Mouse (Mus musculus): ENCODE measurements around the gene Bmp6. TPM values are rescaled to one million over a fixed set of nuclear protein-coding genes. Genes with fewer than 3 reads are reported as not detected.
A peak's percentile ranks its signal among the peaks of the same experiment; 100 is the strongest.

Bmp6 gene
- 6.3 and 8.2 TPM in 2 replicates for polyA plus RNA-seq (2012; ENCODE audit: insufficient read depth, insufficient read length, missing spikeins)

DNA sequence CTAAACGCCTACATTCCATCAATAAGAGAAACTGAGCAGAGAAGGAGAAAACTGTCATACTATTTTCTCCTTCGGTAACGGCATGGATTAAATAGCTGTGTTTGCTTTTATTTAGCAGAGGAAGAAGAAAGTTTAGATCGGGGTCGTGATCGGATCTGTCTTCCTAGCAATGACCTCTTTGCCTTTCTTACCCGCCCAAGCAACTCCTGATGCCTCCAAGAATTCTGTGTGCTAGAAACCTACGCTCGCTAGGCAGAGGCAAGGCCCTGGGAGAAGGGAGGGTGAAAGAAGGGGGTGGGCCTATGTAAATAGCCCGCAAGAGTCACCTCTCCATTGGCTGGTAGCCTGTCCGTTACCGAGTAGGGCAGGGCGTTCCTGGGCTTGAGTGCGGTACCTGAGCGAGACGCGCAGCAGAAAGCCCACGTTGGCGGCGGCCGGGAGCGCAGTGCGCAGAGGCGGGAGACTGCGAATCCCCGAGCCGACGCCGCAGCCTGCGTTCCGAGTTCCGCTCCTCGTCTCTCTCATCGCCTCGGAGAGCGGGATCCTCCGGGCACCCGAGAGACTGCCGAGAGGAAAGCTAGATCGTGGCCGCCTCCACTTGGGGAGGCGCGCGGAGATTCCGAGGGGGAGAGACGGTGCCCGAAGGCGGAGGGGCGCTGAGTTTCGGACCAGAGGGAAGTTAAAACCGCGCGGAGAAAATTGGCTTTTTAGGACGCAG is at the start of gene Bmp6:
Bmp6 (plus strand) TSS at position 395 of the 718 bp plus-strand sequence.
- peak within 1 kb of the TSS; percentile 47 for H3K27ac ChIP-seq (replicated peaks; ENCODE audit: low read depth, low read length)
- H3K4me3 ChIP-seq (ENCODE audit: insufficient read depth, low read depth, low read length) = peak within 1 kb of the TSS; percentile 79
- peaks cover 4% of the 10 kb centered on the region; the same call in 1 of the 2 replicates for H3K4me1 ChIP-seq (ENCODE audit: control insufficient read depth, insufficient read depth, insufficient read length, low read length)

DNA sequence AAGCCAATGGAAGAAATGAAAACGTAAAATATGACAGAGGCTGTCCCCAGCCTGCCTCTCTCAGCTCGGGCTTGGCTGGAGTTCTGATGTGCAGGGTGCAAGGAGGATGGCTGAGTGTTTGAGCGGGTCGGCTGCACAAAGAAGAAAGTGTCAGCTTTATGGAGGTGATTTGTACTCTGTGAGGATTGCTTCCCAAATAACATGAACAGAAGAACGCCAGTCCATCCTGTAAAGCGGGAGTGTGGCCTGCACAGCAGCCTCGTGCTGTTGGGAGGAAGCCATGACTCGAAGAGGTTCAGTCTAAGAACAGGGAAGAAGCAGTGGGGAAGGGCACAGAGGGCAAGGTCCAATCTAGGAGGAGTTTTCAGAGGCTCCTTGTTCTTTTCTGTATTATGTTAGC is 48.7 kb upstream of the Bmp6 start:
- Histone ChIP-seq H3K27ac (replicated peaks; ENCODE audit: low read depth, low read length) (no peak overlapping the region), H3K4me1 (ENCODE audit: control insufficient read depth, insufficient read depth, insufficient read length, low read length) (peaks cover 2% of the 10 kb centered on the region; the same call in 1 of the 2 replicates)

DNA sequence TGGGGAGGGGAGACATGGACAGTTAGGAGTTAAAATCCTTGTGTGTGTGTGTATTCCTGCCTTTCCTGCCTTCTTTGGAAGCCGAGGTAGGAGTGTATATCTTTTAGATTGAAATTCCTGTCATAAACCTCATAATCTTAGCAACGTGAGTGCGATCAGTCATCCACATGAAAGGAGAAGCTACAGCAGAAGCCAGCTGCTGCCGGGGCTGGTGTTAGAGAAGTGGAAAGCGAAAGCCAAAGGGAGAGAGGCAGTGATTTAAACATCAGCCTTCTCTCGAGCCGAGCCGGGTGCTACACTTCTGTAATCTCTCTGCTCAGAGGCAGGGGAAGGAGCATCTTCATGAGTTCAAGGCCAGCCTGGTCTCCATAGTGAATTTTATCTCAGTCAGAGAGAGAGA is 48.3 kb upstream of the Bmp6 start:
- H3K4me3 ChIP-seq (ENCODE audit: insufficient read depth, low read depth, low read length) = no peak overlapping the region
- H3K4me1 ChIP-seq (ENCODE audit: control insufficient read depth, insufficient read depth, insufficient read length, low read length) = peaks cover 2% of the 10 kb centered on the region; the same call in 1 of the 2 replicates
- no peak overlapping the region for H3K27ac ChIP-seq (replicated peaks; ENCODE audit: low read depth, low read length)

More for the DNA sequence above, 48.7 kb upstream of the Bmp6 start:
- H3K4me3 ChIP-seq (ENCODE audit: insufficient read depth, low read depth, low read length) = no peak overlapping the region

DNA sequence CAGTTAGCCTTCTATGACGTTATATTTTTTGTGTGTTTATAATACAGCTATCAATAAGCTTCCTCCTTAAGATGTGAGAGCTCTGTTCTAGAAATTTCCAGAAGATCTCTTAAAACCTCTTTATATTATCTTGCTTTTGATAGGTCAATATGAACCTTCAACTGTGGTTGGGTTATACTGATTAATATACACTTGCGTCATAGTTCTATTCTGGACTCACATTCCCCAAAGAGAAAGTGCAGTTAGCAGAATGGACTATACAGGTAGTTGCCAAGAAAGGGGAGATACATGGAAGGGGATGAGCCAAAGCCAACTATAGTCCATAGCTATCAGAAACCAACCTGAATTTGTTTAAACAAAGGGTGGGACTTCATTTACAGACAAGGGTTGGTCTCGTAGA is 33.8 kb upstream of the Bmp6 start:
- Histone ChIP-seq H3K4me3 (ENCODE audit: insufficient read depth, low read depth, low read length) (no peak overlapping the region), H3K27ac (replicated peaks; ENCODE audit: low read depth, low read length) (no peak overlapping the region), H3K4me1 (ENCODE audit: control insufficient read depth, insufficient read depth, insufficient read length, low read length) (no peaks in the 10 kb centered on the region)

DNA sequence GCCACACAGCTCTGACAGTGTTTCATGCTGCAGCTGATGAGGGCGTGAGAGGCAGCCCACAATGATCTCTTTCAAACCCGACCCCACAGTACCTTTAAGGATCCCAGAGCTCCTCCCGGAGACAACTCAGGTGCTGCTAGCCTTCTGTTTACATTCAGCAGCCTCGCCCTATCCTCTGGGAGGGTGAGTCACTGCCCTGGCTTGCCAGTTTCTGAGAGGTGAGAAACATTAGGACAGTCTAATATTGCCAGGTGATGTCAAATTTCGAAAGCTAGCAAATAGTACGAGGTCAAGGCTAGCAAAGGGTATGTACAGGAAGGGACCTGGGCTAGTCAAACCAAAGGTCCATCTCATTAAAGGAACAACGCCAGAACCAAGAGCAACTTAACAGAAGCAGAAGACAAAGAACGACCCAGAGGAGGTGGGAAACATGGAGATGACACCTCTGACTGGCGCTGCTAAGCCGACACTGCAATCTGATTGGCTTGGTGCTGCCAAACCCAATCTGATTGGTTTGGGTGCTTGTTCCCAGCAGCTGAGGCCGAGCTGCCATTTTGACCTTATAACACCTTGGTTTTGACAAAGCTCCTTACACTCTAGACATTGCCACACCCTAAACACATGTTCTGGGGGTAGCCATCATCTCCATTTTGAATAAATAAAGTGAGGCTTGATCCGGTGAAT is 32.4 kb upstream of the Bmp6 start:
- Histone ChIP-seq H3K4me3 (ENCODE audit: insufficient read depth, low read depth, low read length) (no peak overlapping the region), H3K4me1 (ENCODE audit: control insufficient read depth, insufficient read depth, insufficient read length, low read length) (no peaks in the 10 kb centered on the region), H3K27ac (replicated peaks; ENCODE audit: low read depth, low read length) (no peak overlapping the region)

DNA sequence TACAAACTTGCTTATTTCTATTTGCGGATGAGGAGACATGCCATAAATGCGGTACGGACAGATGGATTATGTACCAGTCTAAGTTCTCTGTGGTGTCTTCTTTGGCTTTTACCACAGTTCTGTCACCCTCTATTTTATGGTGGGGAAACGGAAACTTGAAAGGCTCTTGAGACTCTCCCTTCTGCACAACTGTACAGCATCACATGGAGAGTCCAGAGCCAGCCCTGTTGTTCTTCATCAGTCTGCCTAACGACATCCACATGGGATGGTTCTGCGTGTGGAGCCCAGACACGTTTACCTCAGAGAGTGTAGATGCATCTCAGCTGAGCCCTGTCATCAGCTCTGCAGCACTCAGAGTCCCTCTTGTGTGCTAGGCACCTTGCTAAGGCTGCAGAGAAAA is 30.3 kb upstream of the Bmp6 start:
- no peak overlapping the region for H3K4me3 ChIP-seq (ENCODE audit: insufficient read depth, low read depth, low read length)
- no peak overlapping the region for H3K27ac ChIP-seq (replicated peaks; ENCODE audit: low read depth, low read length)
- H3K4me1 ChIP-seq (ENCODE audit: control insufficient read depth, insufficient read depth, insufficient read length, low read length) = no peaks in the 10 kb centered on the region

DNA sequence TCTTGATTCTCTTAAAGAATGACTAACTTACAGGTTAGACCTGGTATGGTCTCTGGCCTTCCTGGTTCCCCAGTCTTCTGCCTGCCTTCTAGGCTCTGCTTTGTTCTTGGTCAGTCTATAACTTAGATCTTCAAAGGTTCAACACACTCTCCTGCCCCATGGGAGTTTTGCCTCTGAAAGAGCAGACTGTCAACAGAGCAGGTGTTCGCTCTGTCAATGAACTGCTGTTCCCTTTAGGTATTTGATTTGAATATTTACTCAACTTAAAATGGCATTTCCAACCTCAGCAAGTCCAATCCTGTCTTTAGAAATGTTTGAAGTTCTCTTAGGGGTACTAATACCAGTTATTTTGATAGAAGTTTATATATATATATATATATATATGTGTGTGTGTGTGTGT is 26.5 kb upstream of the Bmp6 start:
- no peak overlapping the region for H3K4me3 ChIP-seq (ENCODE audit: insufficient read depth, low read depth, low read length)
- no peaks in the 10 kb centered on the region for H3K4me1 ChIP-seq (ENCODE audit: control insufficient read depth, insufficient read depth, insufficient read length, low read length)
- no peak overlapping the region for H3K27ac ChIP-seq (replicated peaks; ENCODE audit: low read depth, low read length)

DNA sequence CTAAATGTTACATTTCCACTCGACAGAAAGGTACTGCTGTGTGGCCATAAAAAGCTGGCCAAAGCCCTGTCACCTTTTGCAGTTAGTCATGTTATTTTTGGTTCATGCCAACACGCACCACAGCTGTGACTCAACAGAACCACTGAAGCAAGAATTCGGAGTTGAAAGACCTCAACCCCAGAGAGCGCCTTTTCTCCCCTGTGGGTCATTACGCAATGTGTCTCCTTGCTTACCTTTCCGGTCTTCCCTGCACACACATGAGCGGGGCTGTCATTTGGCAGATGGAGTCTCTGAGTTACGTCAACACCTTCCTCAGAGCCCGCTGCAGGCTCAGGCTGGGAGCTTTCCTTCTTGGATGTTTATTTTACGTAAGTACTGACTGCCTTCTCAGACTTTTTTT is 24.6 kb upstream of the Bmp6 start:
- Histone ChIP-seq H3K4me1 (ENCODE audit: control insufficient read depth, insufficient read depth, insufficient read length, low read length) (no peaks in the 10 kb centered on the region), H3K4me3 (ENCODE audit: insufficient read depth, low read depth, low read length) (no peak overlapping the region), H3K27ac (replicated peaks; ENCODE audit: low read depth, low read length) (no peak overlapping the region)

DNA sequence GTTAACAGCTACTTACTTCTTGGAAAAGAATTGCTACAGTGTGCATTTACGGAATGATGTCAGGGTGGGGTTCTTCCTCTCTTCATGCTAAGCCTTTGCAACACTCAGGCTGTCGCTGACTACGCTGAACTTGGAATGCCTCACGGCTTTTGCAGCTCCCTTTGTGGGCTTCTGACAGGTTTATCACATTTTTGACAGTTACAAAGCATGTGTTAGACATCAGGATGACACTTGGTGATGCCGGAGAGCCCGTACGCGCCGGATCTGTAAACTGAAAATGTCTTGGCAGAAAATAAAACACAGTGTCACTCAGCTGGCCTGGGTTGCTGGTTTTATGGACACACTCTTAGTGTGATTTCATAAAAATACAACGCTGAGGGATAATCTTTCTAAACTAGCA is 20.5 kb upstream of the Bmp6 start:
- H3K27ac ChIP-seq (replicated peaks; ENCODE audit: low read depth, low read length) = no peak overlapping the region

DNA sequence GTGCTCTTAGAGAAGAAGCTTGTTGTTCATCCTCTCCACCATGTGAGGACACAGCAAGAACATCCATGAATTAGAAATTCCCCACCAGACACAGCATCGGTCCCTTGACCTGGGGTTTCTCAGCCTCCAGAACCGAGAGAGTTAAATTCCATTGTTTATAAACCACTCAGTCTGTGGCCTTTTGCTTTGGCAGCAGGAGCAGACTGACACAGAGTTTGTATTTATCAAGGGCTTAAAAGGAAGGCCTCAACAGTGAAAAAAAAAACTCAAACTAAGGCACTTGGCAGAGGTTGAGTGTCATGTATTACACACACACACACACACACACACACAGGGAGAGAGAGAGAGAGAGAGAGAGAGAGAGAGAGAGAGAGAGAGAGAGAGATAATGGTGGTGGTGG is 17.5 kb upstream of the Bmp6 start:
- Histone ChIP-seq H3K27ac (replicated peaks; ENCODE audit: low read depth, low read length) (no peak overlapping the region), H3K4me1 (ENCODE audit: control insufficient read depth, insufficient read depth, insufficient read length, low read length) (no peaks in the 10 kb centered on the region), H3K4me3 (ENCODE audit: insufficient read depth, low read depth, low read length) (no peak overlapping the region)

More for the DNA sequence above, 20.5 kb upstream of the Bmp6 start:
- H3K4me1 ChIP-seq (ENCODE audit: control insufficient read depth, insufficient read depth, insufficient read length, low read length) = no peaks in the 10 kb centered on the region
- H3K4me3 ChIP-seq (ENCODE audit: insufficient read depth, low read depth, low read length) = no peak overlapping the region

DNA sequence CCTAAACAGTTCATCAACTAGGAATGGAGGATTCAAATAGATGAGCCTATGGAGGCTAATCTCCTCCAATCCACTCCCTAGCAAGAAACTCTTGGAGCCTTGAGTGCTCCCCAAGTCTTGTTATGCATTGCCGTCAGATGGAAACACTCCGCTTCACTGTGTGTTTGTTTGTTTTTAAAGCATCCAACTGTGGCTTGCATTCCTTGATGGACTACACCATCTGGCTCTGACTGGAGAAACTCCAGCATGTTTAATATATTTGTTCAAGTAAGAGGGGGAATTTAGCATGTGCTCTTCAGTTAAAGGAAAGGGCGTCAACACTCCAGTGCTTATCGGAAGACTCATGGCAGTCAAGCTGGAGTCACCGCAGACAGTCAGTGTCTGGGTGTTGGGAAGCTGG is 11.4 kb upstream of the Bmp6 start:
- no peak overlapping the region for H3K27ac ChIP-seq (replicated peaks; ENCODE audit: low read depth, low read length)
- no peak overlapping the region for H3K4me3 ChIP-seq (ENCODE audit: insufficient read depth, low read depth, low read length)
- no peaks in the 10 kb centered on the region for H3K4me1 ChIP-seq (ENCODE audit: control insufficient read depth, insufficient read depth, insufficient read length, low read length)

DNA sequence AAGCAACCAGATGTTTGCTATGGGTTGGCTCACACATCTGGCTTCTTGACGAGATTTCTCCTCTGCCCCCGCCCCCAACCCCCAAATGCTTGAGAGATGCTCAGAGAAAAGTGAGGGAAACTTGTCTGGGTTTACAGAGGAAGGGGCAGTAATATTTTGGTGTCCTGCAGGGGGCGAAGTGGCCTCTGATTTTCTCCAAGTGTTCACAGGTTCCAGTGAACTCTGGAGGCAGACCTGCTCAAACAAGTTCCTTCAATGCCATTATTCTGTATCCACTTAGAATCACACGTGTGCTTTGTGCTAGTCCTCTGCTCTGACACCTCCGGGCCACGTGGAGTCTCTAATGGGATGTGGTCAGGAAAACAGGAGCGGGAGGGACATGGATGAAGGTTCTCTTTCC is 2.3 kb upstream of the Bmp6 start:
- no peaks in the 10 kb centered on the region for H3K4me1 ChIP-seq (ENCODE audit: control insufficient read depth, insufficient read depth, insufficient read length, low read length)
- no peak overlapping the region for H3K27ac ChIP-seq (replicated peaks; ENCODE audit: low read depth, low read length)
- no peak overlapping the region for H3K4me3 ChIP-seq (ENCODE audit: insufficient read depth, low read depth, low read length)

DNA sequence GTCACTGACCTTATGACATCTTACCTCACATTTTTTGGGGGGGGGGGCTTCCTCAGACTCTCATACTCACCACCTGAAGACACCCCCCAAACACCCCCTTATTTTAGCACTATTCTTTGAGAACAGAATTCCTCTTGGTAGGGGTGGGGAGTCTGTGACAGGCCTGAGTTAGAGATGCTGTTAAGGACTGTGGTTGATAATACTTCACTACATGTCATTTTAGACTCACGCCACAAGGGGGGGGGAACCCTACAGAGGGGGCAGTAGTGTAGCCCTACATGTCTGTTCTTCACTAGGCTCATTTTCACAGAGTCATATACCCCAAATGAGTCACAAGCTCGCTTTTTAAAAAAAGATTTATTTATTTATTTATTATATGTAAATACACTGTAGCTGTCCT is 1.7 kb upstream of the Bmp6 start:
- Histone ChIP-seq H3K4me3 (ENCODE audit: insufficient read depth, low read depth, low read length) (no peak overlapping the region), H3K27ac (replicated peaks; ENCODE audit: low read depth, low read length) (no peak overlapping the region), H3K4me1 (ENCODE audit: control insufficient read depth, insufficient read depth, insufficient read length, low read length) (no peaks in the 10 kb centered on the region)

DNA sequence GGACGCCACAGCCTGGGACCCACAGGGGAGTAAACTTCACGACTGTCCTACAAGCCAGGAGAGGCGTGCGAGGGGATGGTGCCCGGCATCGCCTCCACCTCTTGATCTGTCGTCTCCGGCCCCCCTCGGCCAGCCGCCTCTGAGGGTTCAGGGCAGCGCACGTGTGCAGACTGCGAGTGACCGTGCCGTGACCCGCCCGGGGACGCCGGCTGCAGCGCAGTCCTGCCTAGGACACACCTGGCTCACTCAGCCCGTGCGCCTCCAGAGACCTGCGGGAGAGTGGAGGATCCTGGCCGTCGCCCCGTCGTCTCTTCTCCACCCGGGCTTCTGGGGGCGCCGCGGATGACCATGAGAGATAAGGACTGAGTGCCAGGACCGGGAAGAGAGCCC is 519 bp downstream of the Bmp6 start:
- H3K4me1 ChIP-seq (ENCODE audit: control insufficient read depth, insufficient read depth, insufficient read length, low read length) = peaks cover 4% of the 10 kb centered on the region; the same call in 1 of the 2 replicates
- peak overlapping the region; percentile 47 for H3K27ac ChIP-seq (replicated peaks; ENCODE audit: low read depth, low read length)
- H3K4me3 ChIP-seq (ENCODE audit: insufficient read depth, low read depth, low read length) = peak overlapping the region; percentile 79

DNA sequence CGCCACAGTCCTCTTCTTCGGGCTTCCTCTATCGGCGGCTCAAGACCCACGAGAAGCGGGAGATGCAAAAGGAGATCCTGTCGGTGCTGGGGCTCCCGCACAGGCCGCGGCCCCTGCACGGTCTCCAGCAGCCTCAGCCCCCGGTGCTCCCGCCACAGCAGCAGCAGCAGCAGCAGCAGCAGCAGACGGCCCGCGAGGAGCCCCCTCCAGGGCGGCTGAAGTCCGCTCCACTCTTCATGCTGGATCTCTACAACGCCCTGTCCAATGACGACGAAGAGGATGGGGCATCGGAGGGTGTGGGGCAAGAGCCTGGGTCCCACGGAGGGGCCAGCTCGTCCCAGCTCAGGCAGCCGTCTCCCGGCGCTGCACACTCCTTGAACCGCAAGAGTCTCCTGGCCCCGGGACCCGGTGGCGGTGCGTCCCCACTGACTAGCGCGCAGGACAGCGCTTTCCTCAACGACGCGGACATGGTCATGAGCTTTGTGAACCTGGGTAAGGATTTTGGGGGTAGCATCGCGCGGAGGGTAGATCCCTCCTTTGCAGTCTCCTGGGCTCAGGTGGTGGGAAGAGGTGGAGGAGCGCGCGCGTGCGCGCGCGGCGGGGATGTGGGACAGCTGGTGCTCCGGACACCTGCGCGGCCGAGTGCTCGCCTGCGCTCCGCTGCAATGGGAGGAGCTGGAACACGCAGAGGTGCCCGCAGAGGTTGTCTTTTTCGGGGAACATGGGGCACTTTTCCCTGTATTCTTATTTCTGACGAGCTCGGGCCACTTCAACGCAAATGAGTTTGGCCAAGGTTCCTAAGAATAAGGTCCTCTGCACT is 1.4 kb downstream of the Bmp6 start:
- peak overlapping the region; percentile 43; the same call in 1 of the 2 replicates for H3K27ac ChIP-seq (replicated peaks; ENCODE audit: low read depth, low read length)

More for the DNA sequence above, 1.4 kb downstream of the Bmp6 start:
- Histone ChIP-seq H3K4me3 (ENCODE audit: insufficient read depth, low read depth, low read length) (peak overlapping the region; percentile 79), H3K4me1 (ENCODE audit: control insufficient read depth, insufficient read depth, insufficient read length, low read length) (peaks cover 5% of the 10 kb centered on the region; the same call in 1 of the 2 replicates)
